Mouse (Mus musculus): ENCODE data around the gene Msrb1. TPM values are rescaled to one million over a fixed set of nuclear protein-coding genes. Genes with fewer than 3 reads are reported as not detected.
A peak's percentile ranks its signal among the peaks of the same experiment; 100 is the strongest.

Gene Msrb1
- polyA plus RNA-seq, 1 experiment = 1.7 TPM

DNA sequence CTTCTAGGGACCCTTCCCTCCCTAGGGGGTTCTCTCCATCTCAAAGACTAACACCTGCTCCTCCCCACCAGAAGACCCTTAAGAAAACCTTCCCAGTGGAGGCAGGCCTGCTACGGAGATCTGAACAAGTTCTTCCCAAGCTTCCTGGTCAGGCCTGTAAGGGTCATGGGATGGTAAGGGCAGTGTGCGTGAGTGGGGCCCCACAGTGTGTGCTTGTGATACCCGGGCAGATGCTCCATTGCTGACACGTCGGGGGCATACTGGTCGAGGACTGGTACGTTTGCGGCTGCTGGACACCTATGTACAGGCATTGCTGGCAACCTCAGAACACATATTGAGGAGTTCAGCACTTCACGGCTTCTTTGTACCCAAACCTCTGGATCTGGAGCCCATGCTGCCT lies 37.7 kb upstream of the Msrb1 start:
- Histone ChIP-seq H3K4me1 (ENCODE audit: control insufficient read depth) (peaks cover 38% of the 10 kb centered on the region), H3K4me3 (replicated peaks) (no peak overlapping the region), H3K27me3 (ENCODE audit: control insufficient read depth) (peaks cover 9% of the 10 kb centered on the region), H3K9me3 (ENCODE audit: control insufficient read depth, low read length) (no peaks in the 10 kb centered on the region), H3K36me3 (ENCODE audit: control insufficient read depth) (peaks cover 44% of the 10 kb centered on the region)
- TF ChIP-seq TAL1 (IDR thresholded peaks at IDR 0.05; ENCODE audit: low read length) (no peak), GATA1 (IDR thresholded peaks at IDR 0.05; ENCODE audit: low read length) (no peak)

DNA sequence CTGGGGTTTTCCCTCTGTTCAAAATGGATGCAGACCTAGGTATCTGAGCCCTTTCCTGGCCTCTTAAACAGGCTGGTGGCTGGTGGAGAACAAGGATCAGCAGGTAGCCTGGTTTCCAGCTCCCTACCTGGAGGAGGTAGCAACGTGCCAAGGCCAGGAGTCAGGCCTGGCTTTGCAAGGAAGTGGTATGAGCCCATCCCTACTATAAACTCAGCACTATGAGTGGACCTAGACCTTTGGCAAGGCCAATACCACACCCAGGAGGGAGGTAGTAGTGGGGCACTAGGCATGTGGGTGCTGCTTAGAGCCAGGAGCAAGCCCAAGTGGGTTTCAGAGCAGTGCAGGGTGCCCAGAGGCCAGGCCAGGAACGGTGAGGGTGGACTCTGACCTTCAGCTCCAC lies 37.0 kb upstream of the Msrb1 start:
- Histone ChIP-seq H3K4me1 (ENCODE audit: control insufficient read depth) (peaks cover 33% of the 10 kb centered on the region), H3K9me3 (ENCODE audit: control insufficient read depth, low read length) (no peaks in the 10 kb centered on the region), H3K36me3 (ENCODE audit: control insufficient read depth) (peaks cover 46% of the 10 kb centered on the region), H3K27me3 (ENCODE audit: control insufficient read depth) (peaks cover 9% of the 10 kb centered on the region), H3K4me3 (replicated peaks) (no peak overlapping the region)
- TF ChIP-seq TAL1 (IDR thresholded peaks at IDR 0.05; ENCODE audit: low read length) = no peak

DNA sequence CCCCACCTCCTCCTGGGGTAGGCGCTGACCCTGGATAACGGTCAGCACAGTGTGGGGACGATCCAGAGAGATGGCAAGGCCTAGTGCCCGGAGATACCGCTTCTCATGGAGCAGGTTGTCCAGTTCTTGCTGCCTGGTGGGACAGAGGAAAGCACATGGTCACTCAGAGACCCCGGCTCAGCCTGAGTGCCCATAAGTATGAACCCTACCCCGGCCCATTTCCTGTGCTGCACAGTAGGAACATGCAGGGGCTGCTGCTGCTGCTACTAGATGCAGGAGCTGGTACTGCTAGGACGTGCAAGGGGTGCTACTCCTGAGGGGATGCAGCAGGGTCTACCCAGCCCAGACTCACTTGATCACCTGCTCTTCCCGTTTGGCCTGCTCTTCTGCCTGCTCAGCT lies 35.2 kb upstream of the Msrb1 start:
- Histone ChIP-seq H3K27me3 (ENCODE audit: control insufficient read depth) (peaks cover 9% of the 10 kb centered on the region), H3K4me1 (ENCODE audit: control insufficient read depth) (peaks cover 34% of the 10 kb centered on the region), H3K4me3 (replicated peaks) (no peak overlapping the region), H3K36me3 (ENCODE audit: control insufficient read depth) (peaks cover 62% of the 10 kb centered on the region), H3K9me3 (ENCODE audit: control insufficient read depth, low read length) (no peaks in the 10 kb centered on the region)
- TF ChIP-seq GATA1 (IDR thresholded peaks at IDR 0.05; ENCODE audit: low read length) (no peak), TAL1 (IDR thresholded peaks at IDR 0.05; ENCODE audit: low read length) (no peak)

DNA sequence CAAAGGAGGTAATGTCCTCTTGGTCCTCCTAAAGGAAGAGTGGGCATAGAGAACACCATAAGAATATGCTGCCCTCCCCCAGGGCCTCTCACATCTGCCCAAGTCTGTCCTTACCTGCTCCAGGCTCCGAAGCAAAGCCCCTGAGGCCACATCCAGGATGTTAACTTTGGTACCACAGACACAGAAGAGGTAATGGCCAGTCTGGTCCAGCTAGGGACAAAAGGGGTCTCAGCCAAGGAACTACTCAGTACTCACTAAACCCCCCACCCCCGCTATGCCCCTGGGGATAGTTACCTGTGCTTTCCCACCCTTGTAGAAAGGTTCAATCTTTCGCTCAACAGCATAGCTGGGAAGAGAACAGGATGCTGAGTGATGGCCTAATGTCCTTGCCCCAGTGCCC lies 30.6 kb upstream of the Msrb1 start:
- no peak for TF ChIP-seq GATA1 (IDR thresholded peaks at IDR 0.05; ENCODE audit: low read length)
- no peak for TF ChIP-seq TAL1 (IDR thresholded peaks at IDR 0.05; ENCODE audit: low read length)
- Histone ChIP-seq H3K9me3 (ENCODE audit: control insufficient read depth, low read length) (no peaks in the 10 kb centered on the region), H3K4me3 (replicated peaks) (peak overlapping the region; percentile 81), H3K36me3 (ENCODE audit: control insufficient read depth) (peaks cover 47% of the 10 kb centered on the region), H3K27me3 (ENCODE audit: control insufficient read depth) (no peaks in the 10 kb centered on the region), H3K4me1 (ENCODE audit: control insufficient read depth) (peaks cover 26% of the 10 kb centered on the region)

DNA sequence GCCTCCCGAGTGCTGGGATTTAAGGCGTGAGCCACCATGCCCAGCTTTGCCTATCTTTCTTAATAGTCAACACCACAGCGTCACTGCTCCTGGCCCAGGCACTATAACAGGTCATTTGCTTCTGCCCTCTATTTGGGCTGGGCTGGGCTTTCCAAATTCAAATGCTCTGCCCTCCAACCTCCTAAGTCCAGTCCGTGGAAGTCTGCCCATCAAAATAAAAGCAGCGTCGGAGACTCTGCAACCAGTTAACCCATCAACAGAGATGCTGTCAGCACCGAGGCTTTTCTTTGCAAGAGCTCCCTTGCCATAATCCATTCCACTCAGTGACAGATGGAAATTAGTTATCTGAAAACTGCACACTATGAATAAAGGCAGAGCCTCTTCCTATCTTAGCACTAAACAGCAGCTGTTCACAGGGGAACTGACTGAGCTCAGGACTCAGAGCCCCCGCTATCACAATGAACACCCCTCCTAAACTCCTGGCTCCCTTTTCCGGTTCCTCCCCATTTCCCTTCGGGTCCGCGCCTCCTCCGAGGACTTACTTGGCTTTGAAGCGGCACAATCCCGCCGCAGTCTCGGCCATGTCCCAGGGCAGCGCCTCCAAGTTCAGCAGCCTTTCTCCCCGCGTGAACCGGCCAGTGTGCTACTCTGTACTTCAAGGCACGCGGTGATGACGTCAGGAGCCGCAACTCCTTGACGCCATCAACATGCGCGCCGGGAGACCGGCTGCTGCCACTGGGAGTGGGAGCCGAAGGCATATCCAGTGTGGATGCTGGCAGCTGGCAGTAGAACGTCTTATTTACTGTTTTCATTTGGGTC lies 29.3 kb upstream of the Msrb1 start, which contains the start of gene Tbl3:
Tbl3 (minus strand) TSS at position 679 of the 819 bp plus-strand sequence.
- Histone ChIP-seq H3K4me3 (replicated peaks) (peak within 1 kb of the TSS; percentile 81), H3K27me3 (ENCODE audit: control insufficient read depth) (no peaks in the 10 kb centered on the region), H3K36me3 (ENCODE audit: control insufficient read depth) (peaks cover 33% of the 10 kb centered on the region), H3K9me3 (ENCODE audit: control insufficient read depth, low read length) (no peaks in the 10 kb centered on the region), H3K4me1 (ENCODE audit: control insufficient read depth) (peaks cover 26% of the 10 kb centered on the region)
- peak; percentile 40; the same call in 2 of the 3 replicates for TF ChIP-seq TAL1 (IDR thresholded peaks at IDR 0.05; ENCODE audit: low read length)
- TF ChIP-seq GATA1 (IDR thresholded peaks at IDR 0.05; ENCODE audit: low read length) = no peak; the same call in 1 of the 2 replicates

DNA sequence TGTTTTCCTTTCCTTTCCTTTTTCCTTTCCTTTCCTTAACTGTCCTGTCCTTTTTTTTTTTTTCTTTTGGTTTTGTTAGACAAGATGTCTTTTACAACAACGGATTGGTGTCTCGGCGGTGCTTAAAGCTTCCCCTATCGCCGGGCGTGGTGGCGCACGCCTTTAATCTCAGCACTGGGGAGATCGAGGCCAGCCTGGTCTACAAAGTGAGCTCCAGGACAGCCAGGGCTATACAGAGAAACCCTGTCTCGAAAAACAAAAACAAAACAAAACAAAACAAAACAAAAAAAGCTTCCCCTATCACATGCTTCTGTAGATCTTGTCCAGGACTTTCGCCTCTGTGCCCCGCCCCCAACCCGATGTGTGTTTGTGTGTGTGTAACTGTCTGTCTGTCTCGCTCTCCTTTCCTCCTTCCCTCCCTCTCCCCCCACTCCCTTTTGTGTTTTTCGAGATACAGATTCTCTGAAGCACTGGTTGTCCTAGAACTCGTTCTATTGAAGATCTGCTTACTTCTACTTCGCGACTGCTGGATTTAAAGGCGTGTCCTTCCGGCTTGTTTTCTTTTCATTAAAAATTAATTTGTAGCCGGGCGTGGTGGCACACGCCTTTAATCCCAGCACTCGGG lies 28.5 kb upstream of the Msrb1 start:
- peaks cover 26% of the 10 kb centered on the region for H3K4me1 ChIP-seq (ENCODE audit: control insufficient read depth)
- TF ChIP-seq TAL1 (IDR thresholded peaks at IDR 0.05; ENCODE audit: low read length) (no peak), GATA1 (IDR thresholded peaks at IDR 0.05; ENCODE audit: low read length) (no peak)
- no peaks in the 10 kb centered on the region for H3K9me3 ChIP-seq (ENCODE audit: control insufficient read depth, low read length)
- no peaks in the 10 kb centered on the region for H3K27me3 ChIP-seq (ENCODE audit: control insufficient read depth)
- H3K4me3 ChIP-seq (replicated peaks) = peak overlapping the region; percentile 81
- H3K36me3 ChIP-seq (ENCODE audit: control insufficient read depth) = peaks cover 27% of the 10 kb centered on the region

DNA sequence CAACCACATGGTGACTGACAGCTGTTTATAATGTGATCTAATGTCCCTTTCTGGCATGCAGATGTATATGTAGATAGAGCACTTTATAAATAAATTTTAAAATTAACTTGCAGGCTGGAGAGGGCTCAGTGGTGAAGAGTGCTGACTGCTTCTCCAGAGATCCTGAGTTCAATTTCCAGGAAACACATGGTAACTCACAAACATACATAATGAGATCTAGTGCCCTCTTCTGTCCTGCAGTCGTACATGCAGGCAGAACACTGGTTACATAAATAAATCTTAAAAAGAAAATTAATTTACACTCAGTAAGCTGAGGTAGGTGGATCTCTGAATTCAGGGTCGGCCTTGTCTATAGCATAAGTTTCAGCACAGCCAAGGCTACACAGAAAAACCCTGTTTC lies 27.8 kb upstream of the Msrb1 start:
- peaks cover 24% of the 10 kb centered on the region for H3K36me3 ChIP-seq (ENCODE audit: control insufficient read depth)
- TF ChIP-seq GATA1 (IDR thresholded peaks at IDR 0.05; ENCODE audit: low read length) (no peak), TAL1 (IDR thresholded peaks at IDR 0.05; ENCODE audit: low read length) (no peak)
- H3K4me1 ChIP-seq (ENCODE audit: control insufficient read depth) = peaks cover 26% of the 10 kb centered on the region
- H3K27me3 ChIP-seq (ENCODE audit: control insufficient read depth) = no peaks in the 10 kb centered on the region
- H3K4me3 ChIP-seq (replicated peaks) = peak overlapping the region; percentile 29
- no peaks in the 10 kb centered on the region for H3K9me3 ChIP-seq (ENCODE audit: control insufficient read depth, low read length)

DNA sequence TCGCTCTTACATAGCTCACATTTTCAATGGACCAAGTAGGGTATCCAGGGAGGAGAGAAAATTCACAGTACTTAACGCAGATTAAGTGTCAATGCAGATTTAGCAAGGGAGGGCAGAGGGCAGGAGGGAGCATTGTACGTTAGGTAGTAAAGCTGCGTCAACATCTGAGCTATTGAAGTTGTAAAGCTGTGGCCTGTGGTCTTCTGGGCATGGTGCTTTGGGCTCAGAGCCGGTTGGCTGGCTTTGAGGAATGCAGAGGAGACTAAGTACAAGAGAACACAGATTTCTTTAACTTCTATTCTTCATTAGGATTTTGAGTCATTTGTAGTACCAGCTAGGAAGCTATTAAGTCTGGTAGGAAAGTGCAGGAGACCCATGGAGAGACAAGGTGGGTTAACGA lies 20.9 kb upstream of the Msrb1 start:
- no peaks in the 10 kb centered on the region for H3K9me3 ChIP-seq (ENCODE audit: control insufficient read depth, low read length)
- H3K4me3 ChIP-seq (replicated peaks) = no peak overlapping the region
- no peaks in the 10 kb centered on the region for H3K27me3 ChIP-seq (ENCODE audit: control insufficient read depth)
- peaks cover 19% of the 10 kb centered on the region for H3K4me1 ChIP-seq (ENCODE audit: control insufficient read depth)
- TF ChIP-seq TAL1 (IDR thresholded peaks at IDR 0.05; ENCODE audit: low read length) = no peak
- TF ChIP-seq GATA1 (IDR thresholded peaks at IDR 0.05; ENCODE audit: low read length) = no peak
- peaks cover 30% of the 10 kb centered on the region for H3K36me3 ChIP-seq (ENCODE audit: control insufficient read depth)

DNA sequence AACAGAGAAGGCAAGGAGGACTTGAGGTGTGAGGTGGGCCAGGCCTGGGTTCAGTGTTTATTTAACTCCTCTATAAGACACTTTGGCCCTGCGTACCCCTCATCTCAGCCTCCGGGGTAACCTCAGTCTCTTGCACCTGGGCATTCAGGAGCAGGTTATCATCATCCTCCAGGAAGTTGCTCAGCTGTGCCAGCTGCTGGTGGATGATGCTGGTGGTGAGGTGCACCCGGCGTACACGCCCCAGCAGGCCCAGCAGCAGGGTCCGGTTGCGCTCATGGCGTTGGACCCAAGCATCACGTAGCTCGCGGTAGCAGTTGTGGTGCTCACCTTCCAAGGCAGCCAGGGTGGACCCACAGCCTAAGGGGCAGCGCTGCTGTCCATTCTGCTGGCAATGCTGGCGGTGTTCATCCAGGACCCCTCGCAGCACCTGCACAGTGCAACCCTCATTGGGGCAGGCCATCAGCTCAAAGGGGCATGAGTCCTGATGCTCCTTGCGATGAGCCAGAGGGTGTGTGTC lies 20.2 kb upstream of the Msrb1 start:
- Histone ChIP-seq H3K27me3 (ENCODE audit: control insufficient read depth) (no peaks in the 10 kb centered on the region), H3K4me1 (ENCODE audit: control insufficient read depth) (peaks cover 24% of the 10 kb centered on the region), H3K9me3 (ENCODE audit: control insufficient read depth, low read length) (no peaks in the 10 kb centered on the region), H3K36me3 (ENCODE audit: control insufficient read depth) (peaks cover 35% of the 10 kb centered on the region), H3K4me3 (replicated peaks) (no peak overlapping the region)
- TF ChIP-seq GATA1 (IDR thresholded peaks at IDR 0.05; ENCODE audit: low read length) (no peak), TAL1 (IDR thresholded peaks at IDR 0.05; ENCODE audit: low read length) (no peak)

Data from erythroblast, embryonic 14.5 days (primary cell).